Mouse (Mus musculus): Measurements from ENCODE around the gene Rps26.

Rps26 gene

GRCm38 (mm10) chr10:128612433-128613153 is 14.0 kb downstream of the Rps26 start:
- DNase-seq (ENCODE audit: inconsistent ontology term), result peak; percentile 59

- DNase-seq (ENCODE audit: inconsistent ontology term), result no peak
Measured at GRCm38 (mm10) chr10:128606483-128606882, 20.1 kb downstream of the Rps26 start.

- no peak for DNase-seq (ENCODE audit: inconsistent ontology term)
Measured at GRCm38 (mm10) chr10:128602470-128603128, 23.9 kb downstream of the Rps26 start.

GRCm38 (mm10) chr10:128601499-128601898 is 25.0 kb downstream of the Rps26 start:
- no peak for DNase-seq (ENCODE audit: inconsistent ontology term)

- DNase-seq (ENCODE audit: inconsistent ontology term), result no peak
Measured at GRCm38 (mm10) chr10:128598476-128598875, 28.1 kb downstream of the Rps26 start.

GRCm38 (mm10) chr10:128592797-128593196 is 33.8 kb downstream of the Rps26 start:
- no peak for DNase-seq (ENCODE audit: inconsistent ontology term)

- no peak for DNase-seq (ENCODE audit: inconsistent ontology term)
Measured at GRCm38 (mm10) chr10:128591436-128591835, 35.1 kb downstream of the Rps26 start.

- DNase-seq (ENCODE audit: inconsistent ontology term), result peak; percentile 64
Measured at GRCm38 (mm10) chr10:128590193-128590690, 36.3 kb downstream of the Rps26 start.

GRCm38 (mm10) chr10:128589464-128590192 is 36.9 kb downstream of the Rps26 start, which contains the start of gene Erbb3:
Erbb3 (minus strand) TSS chr10:128589652.
- DNase-seq (ENCODE audit: inconsistent ontology term), result peak; percentile 86

GRCm38 (mm10) chr10:128588775-128589463 is 37.6 kb downstream of the Rps26 start:
- no peak for DNase-seq (ENCODE audit: inconsistent ontology term)

GRCm38 (mm10) chr10:128588136-128588535 is 38.4 kb downstream of the Rps26 start:
- no peak for DNase-seq (ENCODE audit: inconsistent ontology term)

GRCm38 (mm10) chr10:128587697-128588096 is 38.9 kb downstream of the Rps26 start:
- no peak for DNase-seq (ENCODE audit: inconsistent ontology term)

- no peak for DNase-seq (ENCODE audit: inconsistent ontology term)
Measured at GRCm38 (mm10) chr10:128587120-128587519, 39.4 kb downstream of the Rps26 start.

- DNase-seq (ENCODE audit: inconsistent ontology term), result no peak
Measured at GRCm38 (mm10) chr10:128586546-128586945, 40.0 kb downstream of the Rps26 start.

- no peak for DNase-seq (ENCODE audit: inconsistent ontology term)
Measured at GRCm38 (mm10) chr10:128584386-128584785, 42.2 kb downstream of the Rps26 start.

GRCm38 (mm10) chr10:128583644-128584043 is 42.9 kb downstream of the Rps26 start:
- peak; percentile 67 for DNase-seq (ENCODE audit: inconsistent ontology term)

- DNase-seq (ENCODE audit: inconsistent ontology term), result no peak
Measured at GRCm38 (mm10) chr10:128579731-128580130, 46.8 kb downstream of the Rps26 start.

- DNase-seq (ENCODE audit: inconsistent ontology term), result no peak
Measured at GRCm38 (mm10) chr10:128579298-128579697, 47.2 kb downstream of the Rps26 start.

- no peak for DNase-seq (ENCODE audit: inconsistent ontology term)
Measured at GRCm38 (mm10) chr10:128578330-128578729, 48.2 kb downstream of the Rps26 start.

GRCm38 (mm10) chr10:128575063-128575462 is 51.5 kb downstream of the Rps26 start:
- no peak for DNase-seq (ENCODE audit: inconsistent ontology term)
